Mouse (Mus musculus) forebrain, embryonic 14.5 days (tissue): Measurements from ENCODE around the gene Nrtn. TPM values are rescaled to one million over a fixed set of nuclear protein-coding genes. Genes with fewer than 3 reads are reported as not detected.

Experiments
- ATAC-seq: fragments of 200-750 bp; cut with Nextera tagmentation; 2 replicates; pipeline ENCODE4 v1.8.0; 2017; ENCODE audit warnings: mild to moderate bottlenecking, moderate library complexity
- DNase-seq: peaks from one replicate; pipeline ENCODE4 v3.0.0-alpha.2; 2015; ENCODE audit warnings: low spot score
- H3K27ac ChIP-seq: fragments of 300-500 bp; sonication (generic); 2 replicates; pipeline ENCODE4 v1.5.1; 2014; ENCODE audit warnings: low read depth, mild to moderate bottlenecking, control low read depth, low read length, moderate library complexity
- H3K27me3 ChIP-seq: fragments of 300-500 bp; sonication (generic); replicated peaks from 2 replicates; pipeline ENCODE4 v1.6.1; 2014; ENCODE audit warnings: low read length, control low read depth, mixed read lengths; ENCODE audit not compliant: control insufficient read depth, insufficient read depth
- H3K36me3 ChIP-seq: fragments of 300-500 bp; sonication (generic); 2 replicates; pipeline ENCODE4 v1.6.1; 2014; ENCODE audit warnings: low read length, control low read depth; ENCODE audit not compliant: control insufficient read depth, insufficient read depth
- H3K4me1 ChIP-seq: fragments of 300-500 bp; sonication (generic); 2 replicates; pipeline ENCODE4 v1.6.1; 2014; ENCODE audit warnings: antibody characterized with exemption, low read length, control low read depth; ENCODE audit not compliant: control insufficient read depth, insufficient read depth
- H3K4me2 ChIP-seq: fragments of 300-500 bp; sonication (generic); 2 replicates; pipeline ENCODE4 v1.6.1; 2014; ENCODE audit warnings: mild to moderate bottlenecking, control low read depth, low read length
- H3K4me3 ChIP-seq: fragments of 300-500 bp; sonication (generic); 2 replicates; pipeline ENCODE4 v1.5.1; 2014; ENCODE audit warnings: low read depth, low read length, control low read depth
- H3K9ac ChIP-seq: fragments of 300-500 bp; sonication (generic); 2 replicates; pipeline ENCODE4 v1.6.1; 2014; ENCODE audit warnings: mild to moderate bottlenecking, low read length, control low read depth, moderate library complexity
- H3K9me3 ChIP-seq: fragments of 300-500 bp; sonication (generic); replicated peaks from 2 replicates; pipeline ENCODE4 v1.6.1; 2016; ENCODE audit warnings: low read length, control low read depth, mixed read lengths; ENCODE audit not compliant: control insufficient read depth
- WGBS: fragments of 180-500 bp; shearing (Covaris S2); extraction: QIAGEN DNeasy Blood & Tissue Kit; methylation state at CpG from one replicate; pipeline ENCODE4 v1.1.7; 2014; 5-methylcytosine and 5-hydroxymethylcytosine counted together
- polyA plus RNA-seq: library from polyadenylated mRNA; unstranded; fragments of >200 nt; fragmentation: Nextera tagmentation; extraction: Ambion mirVana; gene quantifications from 2 replicates; pipeline ENCODE4 v1.2.1, GENCODE M21; 2014

Gene Nrtn
- polyA plus RNA-seq, 1 experiment from 2014 or later, result 1.7 TPM

GRCm38 (mm10) chr17:56764474-56765354 is 7.4 kb upstream of the Nrtn start, which contains the start of gene Dus3l:
Gene Dus3l, plus strand, starts transcription at chr17:56764757.
- peak within 1 kb of the TSS; percentile 65 for H3K4me2 ChIP-seq
- ATAC-seq, result peak; percentile 82
- peaks cover 32% of the 10 kb centered on the region for H3K36me3 ChIP-seq
- no peaks in the 10 kb centered on the region for H3K27me3 ChIP-seq
- peak within 1 kb of the TSS; percentile 77 for H3K9ac ChIP-seq
- H3K4me3 ChIP-seq, result peak within 1 kb of the TSS; percentile 69
- H3K27ac ChIP-seq, result peak within 1 kb of the TSS; percentile 97
- H3K4me1 ChIP-seq, result peaks cover 7% of the 10 kb centered on the region
- peak; percentile 96 for DNase-seq
- H3K9me3 ChIP-seq, result no peaks in the 10 kb centered on the region
- 2% methylated on average over 58 of the region's 58 CpGs for WGBS

- H3K27ac ChIP-seq, result no peak overlapping the region
Measured at GRCm38 (mm10) chr17:56763741-56764250, 6.5 kb upstream of the Nrtn start.

GRCm38 (mm10) chr17:56762769-56763731 is 5.7 kb upstream of the Nrtn start:
- Histone ChIP-seq H3K4me2 (peak overlapping the region; percentile 73; the same call in 1 of the 2 replicates), H3K36me3 (peaks cover 16% of the 10 kb centered on the region), H3K4me1 (peaks cover 7% of the 10 kb centered on the region), H3K27ac (peak overlapping the region; percentile 93), H3K9me3 (no peaks in the 10 kb centered on the region), H3K4me3 (no peak overlapping the region), H3K9ac (no peak overlapping the region; the same call in 1 of the 2 replicates), H3K27me3 (no peaks in the 10 kb centered on the region)
- 52% methylated on average over 27 of the region's 27 CpGs for WGBS
- peak; percentile 61 for DNase-seq
- no peak for ATAC-seq

More at GRCm38 (mm10) chr17:56763741-56764250, 6.5 kb upstream of the Nrtn start:
- Histone ChIP-seq H3K27me3 (no peaks in the 10 kb centered on the region), H3K4me3 (peak overlapping the region; percentile 69), H3K9me3 (no peaks in the 10 kb centered on the region), H3K9ac (no peak overlapping the region), H3K4me2 (peak overlapping the region; percentile 65), H3K4me1 (peaks cover 7% of the 10 kb centered on the region), H3K36me3 (peaks cover 23% of the 10 kb centered on the region)
- no peak for DNase-seq
- ATAC-seq, result no peak
- WGBS, result 80% methylated on average over 8 of the region's 8 CpGs

GRCm38 (mm10) chr17:56761991-56762410 is 4.7 kb upstream of the Nrtn start:
- H3K4me3 ChIP-seq, result peak overlapping the region; percentile 44
- peaks cover 7% of the 10 kb centered on the region for H3K36me3 ChIP-seq
- under 1% methylated on average over 23 of the region's 28 CpGs for WGBS
- H3K9ac ChIP-seq, result peak overlapping the region; percentile 63
- DNase-seq (peak; percentile 96), ATAC-seq (peak; percentile 52)
- no peaks in the 10 kb centered on the region for H3K9me3 ChIP-seq
- H3K4me2 ChIP-seq, result peak overlapping the region; percentile 73
- peaks cover 9% of the 10 kb centered on the region for H3K27me3 ChIP-seq
- peak overlapping the region; percentile 93 for H3K27ac ChIP-seq
- peaks cover 13% of the 10 kb centered on the region for H3K4me1 ChIP-seq

- H3K9ac ChIP-seq, result no peak overlapping the region
- H3K36me3 ChIP-seq, result no peaks in the 10 kb centered on the region
- ATAC-seq (no peak), DNase-seq (no peak)
- H3K4me1 ChIP-seq, result peaks cover 13% of the 10 kb centered on the region
- WGBS, result 72% methylated on average over 3 of the region's 3 CpGs
- no peak overlapping the region for H3K4me3 ChIP-seq
- no peak overlapping the region for H3K4me2 ChIP-seq
- H3K27me3 ChIP-seq, result peaks cover 18% of the 10 kb centered on the region
- H3K9me3 ChIP-seq, result no peaks in the 10 kb centered on the region
- no peak overlapping the region for H3K27ac ChIP-seq
Measured at GRCm38 (mm10) chr17:56761077-56761476, 3.7 kb upstream of the Nrtn start.

GRCm38 (mm10) chr17:56759261-56759660 is 1.9 kb upstream of the Nrtn start:
- peaks cover 36% of the 10 kb centered on the region for H3K27me3 ChIP-seq
- 60% methylated on average over 7 of the region's 7 CpGs for WGBS

GRCm38 (mm10) chr17:56758132-56758531 is 802 bp upstream of the Nrtn start:
- ATAC-seq (no peak), DNase-seq (no peak)
- H3K27ac ChIP-seq, result no peak overlapping the region
- peaks cover 47% of the 10 kb centered on the region for H3K27me3 ChIP-seq
- H3K36me3 ChIP-seq, result no peaks in the 10 kb centered on the region
- H3K9me3 ChIP-seq, result no peaks in the 10 kb centered on the region
- H3K9ac ChIP-seq, result no peak overlapping the region
- peaks cover 8% of the 10 kb centered on the region for H3K4me1 ChIP-seq
- H3K4me3 ChIP-seq, result no peak overlapping the region
- 5% methylated on average over 12 of the region's 12 CpGs for WGBS
- no peak overlapping the region for H3K4me2 ChIP-seq

More at GRCm38 (mm10) chr17:56759261-56759660, 1.9 kb upstream of the Nrtn start:
- H3K9me3 ChIP-seq, result no peaks in the 10 kb centered on the region
- no peak overlapping the region for H3K9ac ChIP-seq
- no peaks in the 10 kb centered on the region for H3K36me3 ChIP-seq
- ATAC-seq, result no peak
- peaks cover 8% of the 10 kb centered on the region for H3K4me1 ChIP-seq
- DNase-seq, result no peak
- H3K4me2 ChIP-seq, result no peak overlapping the region
- H3K4me3 ChIP-seq, result no peak overlapping the region
- no peak overlapping the region for H3K27ac ChIP-seq

- WGBS, result under 1% methylated on average over 50 of the region's 51 CpGs
- Histone ChIP-seq H3K4me1 (peaks cover 6% of the 10 kb centered on the region), H3K27me3 (peaks cover 58% of the 10 kb centered on the region), H3K4me2 (peak overlapping the region; percentile 78), H3K9me3 (no peaks in the 10 kb centered on the region), H3K36me3 (no peaks in the 10 kb centered on the region), H3K9ac (peak overlapping the region; percentile 54), H3K4me3 (peak overlapping the region; percentile 37), H3K27ac (no peak overlapping the region; the same call in 1 of the 2 replicates)
- no peak for DNase-seq
- ATAC-seq, result peak; percentile 5; the same call in 1 of the 2 replicates
Measured at GRCm38 (mm10) chr17:56756703-56757399, 479 bp downstream of the Nrtn start.
